Mouse (Mus musculus) E14TG2a.4 (cell line): ENCODE measurements at regions not wholly inside any gene's neighbourhood (a gene's known extent, or its start where the extent isn't known, plus 50 kb on each side); places are given as distances from the start of the nearest gene placed in this dataset.

Experiments
- CTCF ChIP-seq: conservative IDR thresholded peaks from 2 replicates; pipeline ENCODE4 v1.5.1; 2014; ENCODE audit warnings: low read length
- NANOG ChIP-seq: IDR thresholded peaks from 2 replicates; pipeline ENCODE4 v1.6.1; 2014; ENCODE audit warnings: borderline replicate concordance, low read length, mixed read lengths
- POU5F1 ChIP-seq: IDR thresholded peaks from 2 replicates; pipeline ENCODE4 v1.6.1; 2014; ENCODE audit warnings: low read length, borderline replicate concordance

GRCm38 (mm10) chr3:155360399-155360798, 267.2 kb downstream of the Lrriq3 start:
- TF ChIP-seq NANOG (no peak), CTCF (no peak), POU5F1 (no peak)
